Mouse (Mus musculus) hindbrain, embryonic 11.5 days (tissue): ENCODE data around the gene Maml3. TPM values are rescaled to one million over a fixed set of nuclear protein-coding genes. Genes with fewer than 3 reads are reported as not detected.

ENCODE experiments used
- ATAC-seq: fragments of 200-750 bp; cut with Nextera tagmentation; 2 replicates; pipeline ENCODE4 v1.8.0; 2017; ENCODE audit warnings: mild to moderate bottlenecking, moderate TSS enrichment, moderate library complexity; ENCODE audit not compliant: low FRiP score
- DNase-seq: peaks from one replicate; pipeline ENCODE4 v3.0.0-alpha.2; 2015; ENCODE audit warnings: low spot score
- H3K27ac ChIP-seq: fragments of 300-500 bp; sonication (generic); 2 replicates; pipeline ENCODE4 v1.5.1; 2014; ENCODE audit warnings: mild to moderate bottlenecking, low read depth, low read length
- H3K27me3 ChIP-seq: fragments of 300-500 bp; sonication (generic); 2 replicates; pipeline ENCODE4 v1.6.1; 2014; ENCODE audit warnings: mild to moderate bottlenecking, low read length, moderate library complexity, mixed read lengths; ENCODE audit not compliant: control insufficient read depth, insufficient read depth
- H3K36me3 ChIP-seq: fragments of 300-500 bp; sonication (generic); 2 replicates; pipeline ENCODE4 v1.6.1; 2014; ENCODE audit warnings: mild to moderate bottlenecking, low read length, moderate library complexity, mixed read lengths; ENCODE audit not compliant: control insufficient read depth, insufficient read depth
- H3K4me1 ChIP-seq: fragments of 300-500 bp; sonication (generic); replicated peaks from 2 replicates; pipeline ENCODE4 v1.6.1; 2014; ENCODE audit warnings: low read length, mixed read lengths; ENCODE audit not compliant: control insufficient read depth, insufficient read depth
- H3K4me2 ChIP-seq: fragments of 300-500 bp; sonication (generic); replicated peaks from 2 replicates; pipeline ENCODE4 v1.6.1; 2014; ENCODE audit warnings: mild to moderate bottlenecking, low read depth, low read length
- H3K4me3 ChIP-seq: fragments of 300-500 bp; sonication (generic); 2 replicates; pipeline ENCODE4 v1.5.1; 2014; ENCODE audit warnings: low read depth, low read length
- H3K9ac ChIP-seq: fragments of 300-500 bp; sonication (generic); 2 replicates; pipeline ENCODE4 v1.6.1; 2014; ENCODE audit warnings: low read depth, low read length
- H3K9me3 ChIP-seq: fragments of 300-500 bp; sonication (generic); 2 replicates; pipeline ENCODE4 v1.6.1; 2016; ENCODE audit warnings: low read length; ENCODE audit not compliant: control insufficient read depth
- WGBS: fragments of 180-500 bp; shearing (Covaris S2); extraction: QIAGEN DNeasy Blood & Tissue Kit; methylation state at CpG from one replicate; pipeline ENCODE4 v1.1.7; 2014; 5-methylcytosine and 5-hydroxymethylcytosine counted together
- polyA plus RNA-seq: library from polyadenylated mRNA; unstranded; fragments of >200 nt; fragmentation: Nextera tagmentation; extraction: Ambion mirVana; gene quantifications from 2 replicates; pipeline ENCODE4 v1.2.1, GENCODE M21; 2014

Maml3 gene
- polyA plus RNA-seq, 1 experiment from 2014 or later = 7.5 TPM

DNA sequence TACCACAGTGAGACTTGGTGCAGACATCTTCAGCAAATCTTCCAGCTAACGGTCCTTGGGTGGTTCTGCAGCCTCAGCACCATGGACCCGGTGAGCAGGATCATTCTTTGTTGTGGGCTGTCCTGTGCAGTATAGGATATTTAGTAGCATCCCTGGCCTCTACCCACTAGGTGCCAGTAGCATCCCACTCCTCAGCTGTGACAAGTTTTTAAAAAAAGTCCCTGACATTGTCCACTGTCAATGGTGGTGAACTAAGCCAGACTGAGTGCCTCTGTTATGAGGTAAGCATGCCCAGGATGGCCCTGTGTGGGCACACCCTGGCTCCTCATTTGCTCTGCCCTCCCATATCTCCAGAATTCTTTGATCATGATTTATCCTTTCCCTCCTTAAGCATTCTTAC, 453.7 kb downstream of the Maml3 start:
- Histone ChIP-seq H3K27ac (no peak overlapping the region), H3K4me3 (no peak overlapping the region), H3K36me3 (no peaks in the 10 kb centered on the region), H3K4me2 (no peak overlapping the region), H3K9ac (no peak overlapping the region), H3K9me3 (no peaks in the 10 kb centered on the region), H3K27me3 (no peaks in the 10 kb centered on the region), H3K4me1 (no peaks in the 10 kb centered on the region; the same call in 1 of the 2 replicates)
- ATAC-seq (no peak), DNase-seq (no peak)
- WGBS = 80% methylated on average over 2 of the region's 2 CpGs

DNA sequence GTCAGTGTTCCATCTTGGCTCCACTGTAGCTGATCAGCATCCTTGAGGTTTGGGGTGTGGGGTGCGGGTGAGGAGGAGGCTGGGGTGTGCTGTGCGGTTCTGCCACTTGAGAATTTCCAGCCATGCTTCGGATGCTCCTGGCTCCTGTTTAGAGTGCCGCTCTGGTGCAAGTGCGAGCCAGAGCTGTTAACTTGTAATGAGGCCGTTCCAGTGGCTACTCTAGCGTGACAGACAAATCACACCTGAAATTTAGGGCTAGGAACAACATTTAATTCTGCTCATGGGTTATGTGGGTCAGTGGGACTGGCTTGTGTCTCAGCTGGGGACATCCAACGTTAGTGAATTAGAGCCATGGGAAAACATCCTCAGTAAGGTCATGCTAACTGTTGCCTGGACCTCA, 454.9 kb downstream of the Maml3 start:
- Histone ChIP-seq H3K9me3 (no peaks in the 10 kb centered on the region), H3K4me3 (no peak overlapping the region), H3K36me3 (no peaks in the 10 kb centered on the region), H3K9ac (no peak overlapping the region), H3K4me2 (no peak overlapping the region), H3K4me1 (no peaks in the 10 kb centered on the region; the same call in 1 of the 2 replicates), H3K27me3 (no peaks in the 10 kb centered on the region), H3K27ac (no peak overlapping the region)
- WGBS = 80% methylated on average over 8 of the region's 8 CpGs
- ATAC-seq (no peak), DNase-seq (no peak)

DNA sequence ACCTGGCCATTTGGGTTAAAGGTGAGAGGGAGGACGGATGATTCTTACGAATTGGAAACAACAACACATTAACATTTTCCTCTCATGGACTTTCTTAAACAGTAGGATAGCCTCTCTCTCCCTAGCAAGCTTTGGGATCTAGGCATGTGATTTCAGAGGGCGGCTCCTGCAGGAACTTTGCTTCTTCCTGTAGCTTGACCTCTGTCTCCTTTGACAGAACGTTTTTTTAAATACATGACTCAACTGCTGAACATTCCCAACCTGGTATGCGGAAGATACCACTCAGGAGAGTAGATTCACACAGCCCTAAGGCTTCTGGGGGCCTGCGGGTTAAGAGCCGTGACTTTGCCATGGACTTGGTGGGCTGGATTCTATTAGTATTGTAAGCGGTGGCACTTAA, 455.4 kb downstream of the Maml3 start:
- no peak for ATAC-seq

DNA sequence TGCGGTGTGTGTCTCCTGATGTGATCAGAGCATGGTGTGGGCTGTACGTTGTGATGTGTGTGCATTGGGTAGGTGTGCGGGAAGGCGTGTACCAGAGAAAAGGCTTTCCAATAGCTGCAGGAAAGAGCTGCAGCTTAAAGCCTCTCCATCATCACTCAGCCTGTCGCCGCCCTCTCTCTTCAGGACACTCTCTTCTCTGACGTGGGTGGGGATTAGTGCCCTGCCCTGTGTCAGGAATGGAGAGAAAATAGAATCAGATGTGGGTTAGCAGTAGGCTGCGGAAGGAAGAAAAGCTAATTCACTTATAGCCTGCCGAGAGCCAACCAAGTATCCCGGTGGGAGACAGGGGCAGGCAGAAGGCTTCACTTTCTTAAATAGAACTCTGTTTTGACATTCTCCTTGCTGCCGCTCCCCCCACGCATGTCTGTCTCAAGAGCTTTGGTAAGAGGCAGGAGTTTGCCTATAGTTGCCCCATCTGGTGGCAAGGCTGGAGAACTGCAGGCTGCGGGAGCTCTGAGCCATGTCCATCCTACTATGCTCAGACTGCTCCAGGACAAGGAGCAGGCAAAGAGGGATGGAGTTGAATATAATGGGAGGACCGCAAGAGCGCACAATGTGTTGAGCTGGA, 456.7 kb downstream of the Maml3 start:
- no peak overlapping the region for H3K4me3 ChIP-seq
- 38% methylated on average over 15 of the region's 15 CpGs for WGBS
- no peak overlapping the region for H3K9ac ChIP-seq
- DNase-seq (peak; percentile 86), ATAC-seq (peak; percentile 54; the same call in 1 of the 2 replicates)
- no peak overlapping the region for H3K27ac ChIP-seq
- H3K4me2 ChIP-seq = no peak overlapping the region
- H3K27me3 ChIP-seq = no peaks in the 10 kb centered on the region
- no peaks in the 10 kb centered on the region for H3K36me3 ChIP-seq
- no peaks in the 10 kb centered on the region for H3K9me3 ChIP-seq
- no peaks in the 10 kb centered on the region; the same call in 1 of the 2 replicates for H3K4me1 ChIP-seq

More for the DNA sequence above, 455.4 kb downstream of the Maml3 start:
- no peaks in the 10 kb centered on the region for H3K36me3 ChIP-seq
- no peak overlapping the region for H3K27ac ChIP-seq
- DNase-seq = no peak
- no peak overlapping the region for H3K4me2 ChIP-seq
- H3K4me3 ChIP-seq = no peak overlapping the region
- WGBS = 78% methylated on average over 8 of the region's 8 CpGs
- no peaks in the 10 kb centered on the region; the same call in 1 of the 2 replicates for H3K4me1 ChIP-seq
- no peaks in the 10 kb centered on the region for H3K27me3 ChIP-seq
- no peaks in the 10 kb centered on the region for H3K9me3 ChIP-seq
- H3K9ac ChIP-seq = no peak overlapping the region

DNA sequence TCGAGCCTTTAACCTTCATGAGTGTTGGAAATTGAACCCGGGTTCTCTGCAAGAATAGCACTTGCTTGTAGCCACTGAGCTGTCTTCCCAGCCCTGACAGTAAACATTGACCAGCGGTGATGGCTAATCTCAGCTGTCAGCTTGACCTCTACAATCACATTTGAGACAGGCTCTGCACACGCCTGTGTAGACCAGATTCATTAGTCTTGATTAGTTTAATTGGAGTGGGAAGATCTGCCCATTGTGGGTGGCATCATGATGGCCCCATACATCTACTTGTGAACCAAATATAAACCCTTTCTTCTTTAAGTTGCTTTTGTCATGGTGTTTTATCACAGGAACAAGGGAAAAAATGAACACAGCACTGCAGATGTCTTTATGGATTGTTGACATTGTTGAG, 457.5 kb downstream of the Maml3 start:
- ATAC-seq = no peak
- Histone ChIP-seq H3K4me3 (no peak overlapping the region), H3K9me3 (no peaks in the 10 kb centered on the region), H3K27me3 (no peaks in the 10 kb centered on the region), H3K4me1 (no peaks in the 10 kb centered on the region), H3K27ac (no peak overlapping the region), H3K4me2 (no peak overlapping the region), H3K36me3 (no peaks in the 10 kb centered on the region), H3K9ac (no peak overlapping the region)
- 77% methylated on average over 4 of the region's 4 CpGs for WGBS
- no peak for DNase-seq

DNA sequence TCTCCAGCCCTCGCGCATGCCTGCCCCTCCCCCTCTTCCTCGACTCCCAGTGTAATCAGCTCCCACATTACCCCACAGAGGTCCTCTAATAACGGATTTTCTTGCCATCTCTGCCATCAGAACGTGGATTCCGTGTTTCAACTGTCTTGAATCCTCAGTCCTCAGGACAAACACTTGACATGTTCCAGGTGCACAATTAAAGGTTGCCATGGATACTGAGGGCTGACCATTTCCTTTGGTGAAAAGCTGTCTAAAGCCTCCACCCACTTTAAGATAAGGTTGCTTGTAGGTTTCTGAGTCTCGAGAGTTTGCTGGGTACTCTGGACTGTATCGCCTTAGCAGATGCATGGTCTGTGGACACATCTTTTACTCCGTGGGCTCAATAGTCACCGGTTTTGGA, 458.6 kb downstream of the Maml3 start:
- ATAC-seq = no peak
- no peak for DNase-seq
- WGBS = 83% methylated on average over 10 of the region's 10 CpGs
- Histone ChIP-seq H3K36me3 (no peaks in the 10 kb centered on the region), H3K4me2 (no peak overlapping the region), H3K9me3 (no peaks in the 10 kb centered on the region), H3K4me1 (no peaks in the 10 kb centered on the region), H3K9ac (no peak overlapping the region), H3K4me3 (no peak overlapping the region), H3K27me3 (no peaks in the 10 kb centered on the region), H3K27ac (no peak overlapping the region)

DNA sequence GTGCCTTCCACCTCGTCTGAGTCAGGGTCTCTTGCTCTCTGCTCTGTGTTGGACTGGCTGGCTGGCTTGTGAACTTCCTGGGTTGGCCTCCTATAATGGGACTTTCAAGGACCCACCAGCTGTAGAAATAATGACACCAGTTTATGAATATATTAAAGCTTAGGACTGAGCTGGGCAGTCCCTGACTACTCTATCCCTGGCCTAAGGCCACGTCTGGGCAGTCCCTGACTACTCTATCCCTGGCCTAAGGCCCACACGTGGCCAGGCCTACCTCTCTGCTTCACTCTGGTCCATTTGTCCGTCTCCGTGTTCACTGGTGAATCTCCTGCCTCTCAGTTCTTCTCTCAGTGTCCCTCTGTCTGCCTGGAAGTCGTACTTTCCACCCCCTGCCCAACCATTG, 459.4 kb downstream of the Maml3 start:
- H3K36me3 ChIP-seq = no peaks in the 10 kb centered on the region
- H3K4me3 ChIP-seq = no peak overlapping the region
- ATAC-seq = no peak
- H3K4me1 ChIP-seq = no peaks in the 10 kb centered on the region
- H3K4me2 ChIP-seq = no peak overlapping the region
- H3K9me3 ChIP-seq = no peaks in the 10 kb centered on the region
- no peak for DNase-seq
- no peak overlapping the region for H3K27ac ChIP-seq
- no peak overlapping the region for H3K9ac ChIP-seq
- WGBS = 87% methylated on average over 6 of the region's 6 CpGs
- H3K27me3 ChIP-seq = no peaks in the 10 kb centered on the region

DNA sequence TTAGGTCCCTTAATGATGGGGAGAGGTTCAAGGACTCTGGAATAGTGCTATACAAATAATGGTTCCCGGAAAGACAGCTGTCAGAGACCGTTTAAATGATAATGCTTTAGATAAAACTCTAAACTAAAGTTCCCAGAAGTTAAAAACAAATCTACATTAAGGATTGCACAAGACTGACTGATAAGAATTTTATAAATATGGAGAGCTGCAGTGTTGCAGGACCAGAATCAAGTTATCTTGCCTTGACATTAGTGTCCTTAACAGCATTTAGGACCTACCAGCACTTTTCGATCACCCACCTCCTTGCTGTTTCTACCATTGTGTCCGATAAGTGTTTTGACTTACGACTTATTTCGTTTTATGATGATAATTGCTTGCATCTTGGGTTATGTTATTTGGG, 466.6 kb downstream of the Maml3 start:
- 91% methylated on average over 6 of the region's 6 CpGs for WGBS
- ATAC-seq = no peak
- H3K4me2 ChIP-seq = no peak overlapping the region

DNA sequence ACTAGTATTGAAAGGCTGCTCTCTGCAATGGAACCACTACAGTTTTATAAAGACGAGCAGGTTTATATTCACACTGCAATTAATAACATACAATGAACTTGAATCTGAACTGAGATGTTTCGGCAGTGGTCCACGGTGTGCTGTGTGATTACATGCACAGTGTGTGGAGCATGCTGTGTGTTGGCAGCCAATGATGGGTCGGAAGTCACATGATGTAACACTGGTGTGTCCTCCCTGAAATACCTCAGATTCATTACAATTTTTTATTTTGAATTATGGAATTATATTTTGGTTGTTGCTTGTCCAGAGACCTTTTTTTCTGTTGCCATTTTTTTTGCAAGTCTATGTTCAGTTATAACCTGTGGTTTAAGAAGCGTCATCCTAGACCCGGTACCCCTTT, 467.6 kb downstream of the Maml3 start:
- 89% methylated on average over 6 of the region's 6 CpGs for WGBS
- ATAC-seq = no peak
- Histone ChIP-seq H3K9me3 (no peaks in the 10 kb centered on the region), H3K4me3 (no peak overlapping the region), H3K27me3 (no peaks in the 10 kb centered on the region), H3K27ac (no peak overlapping the region), H3K4me1 (no peaks in the 10 kb centered on the region), H3K36me3 (no peaks in the 10 kb centered on the region), H3K4me2 (no peak overlapping the region), H3K9ac (no peak overlapping the region)
- no peak for DNase-seq

More for the DNA sequence above, 466.6 kb downstream of the Maml3 start:
- Histone ChIP-seq H3K4me3 (no peak overlapping the region), H3K36me3 (no peaks in the 10 kb centered on the region), H3K9me3 (no peaks in the 10 kb centered on the region), H3K27ac (no peak overlapping the region), H3K27me3 (no peaks in the 10 kb centered on the region), H3K4me1 (no peaks in the 10 kb centered on the region), H3K9ac (no peak overlapping the region)
- no peak for DNase-seq
